Comparison of ENCODE assay signal across 8 mouse cellular contexts in genomic region chr5:35970380-35971105, GRCm38 (mm10).
DNase-seq lines count a peak whose midpoint lies in the region; ATAC-seq and TF ChIP-seq lines count a peak whose summit lies in the region.
"Had no signal": no experiment of that assay in that cellular context is flagged by ENCODE, and none has a peak within 500 bp of the region (broad histone marks: within the 10 kb centered on the region; RNA-seq: fewer than 3 reads in every experiment).

No protein-coding gene starts in this region.

- H3K4me3 ChIP-seq in stomach, postnatal 0 days (ENCODE audit: low read depth, low read length) = no peak overlapping the region
- H3K4me3 ChIP-seq: megakaryocyte, embryonic 14.5 days had no signal

- H3K4me1 ChIP-seq in stomach, postnatal 0 days (replicated peaks; ENCODE audit: control insufficient read depth, insufficient read depth) = peaks cover 2% of the 10 kb centered on the region; the same call in 1 of the 2 replicates

- no peak for TF ChIP-seq CTCF in stomach, postnatal 0 days (IDR thresholded peaks at IDR 0.05; ENCODE audit: low read depth)

- H3K9me3 ChIP-seq in stomach, postnatal 0 days (ENCODE audit: control insufficient read depth, low read length) = no peaks in the 10 kb centered on the region

- H3K27me3 ChIP-seq in stomach, postnatal 0 days (ENCODE audit: control insufficient read depth, insufficient read depth, low read length) = no peaks in the 10 kb centered on the region

- peak; percentile 13 for DNase-seq in cerebellum, adult 8-10 months
- peak; percentile 75 to 77 for DNase-seq in heart, postnatal 10 days
- DNase-seq in kidney, postnatal 4 days = peak; percentile 85 to 86
- peak; percentile 58 to 86 for DNase-seq in lung, postnatal 4 days
- no peak for DNase-seq in stomach, postnatal 0 days (ENCODE audit: low spot score)
- DNase-seq in c-Kit-positive CD71-positive TER-119-positive erythroid progenitor cells, embryonic 14.5 days (ENCODE audit: low spot score) = no peak

- peak; percentile 79 for ATAC-seq in common myeloid progenitor, adult 5-6 weeks (replicated peaks; ENCODE audit: low read depth, poor library complexity, severe bottlenecking)
- ATAC-seq in stomach, postnatal 0 days (ENCODE audit: low FRiP score, low TSS enrichment) = no peak

- intact Hi-C loops in heart, postnatal 10 days (cut with DNase I) = loop anchor here (10.0 kb wide), 1 partner anchor 216 kb away; the partner anchor contains the start of gene Ablim2

- peak overlapping the region; percentile 56; the same call in 1 of the 2 replicates for H3K27ac ChIP-seq in stomach, postnatal 0 days (replicated peaks)

- H3K36me3 ChIP-seq in stomach, postnatal 0 days (ENCODE audit: control insufficient read depth, insufficient read depth, low read length) = peaks cover 13% of the 10 kb centered on the region; the same call in 1 of the 2 replicates

- H3K4me2 ChIP-seq in stomach, postnatal 0 days (replicated peaks; ENCODE audit: low read depth) = no peak overlapping the region

- no peak for TF ChIP-seq EP300 in stomach, postnatal 0 days (optimal IDR thresholded peaks at IDR 0.05)

- H3K9ac ChIP-seq in stomach, postnatal 0 days (ENCODE audit: low read length) = no peak overlapping the region

- 52% methylated on average over 12 of the region's 12 CpGs for WGBS in stomach, postnatal 0 days

Comparison
In these comparisons a context has a peak if more than half of its experiments do, and no peak if none do; other contexts are left out.
1. DNase-seq: peak in cerebellum, adult 8-10 months (single experiment), heart, postnatal 10 days (2 of 2), kidney, postnatal 4 days (2 of 2) and lung, postnatal 4 days (2 of 2); none in stomach, postnatal 0 days (single experiment) and c-Kit-positive CD71-positive TER-119-positive erythroid progenitor cells, embryonic 14.5 days (single experiment).